Mouse (Mus musculus) bone marrow, adult 2 months (tissue): Measurements from ENCODE around the gene Hpse.

ENCODE experiments used
- CTCF ChIP-seq: fragments of 200-500 bp; IDR thresholded peaks from 2 replicates; pipeline ENCODE4 v1.5.1; 2011; ENCODE audit warnings: low read length, control low read depth; ENCODE audit not compliant: control insufficient read depth, insufficient read depth
- POLR2A ChIP-seq: fragments of 200-500 bp; IDR thresholded peaks from 2 replicates; pipeline ENCODE4 v1.6.1; 2011; ENCODE audit warnings: low read depth, mild to moderate bottlenecking, control low read depth, low read length, borderline replicate concordance; ENCODE audit not compliant: control insufficient read depth

- TF ChIP-seq CTCF (no peak), POLR2A (no peak)
These were observed 15.2 kb downstream of the Hpse start for GRCm38 (mm10) chr5:100704272-100704671.
